Mouse (Mus musculus): ENCODE results near the gene H2-T3.
"Not testable (repeated sequence)": the region's sequence is repeated elsewhere in the genome, so short reads cannot be mapped to it uniquely, and the experiment has no call there.

DNA sequence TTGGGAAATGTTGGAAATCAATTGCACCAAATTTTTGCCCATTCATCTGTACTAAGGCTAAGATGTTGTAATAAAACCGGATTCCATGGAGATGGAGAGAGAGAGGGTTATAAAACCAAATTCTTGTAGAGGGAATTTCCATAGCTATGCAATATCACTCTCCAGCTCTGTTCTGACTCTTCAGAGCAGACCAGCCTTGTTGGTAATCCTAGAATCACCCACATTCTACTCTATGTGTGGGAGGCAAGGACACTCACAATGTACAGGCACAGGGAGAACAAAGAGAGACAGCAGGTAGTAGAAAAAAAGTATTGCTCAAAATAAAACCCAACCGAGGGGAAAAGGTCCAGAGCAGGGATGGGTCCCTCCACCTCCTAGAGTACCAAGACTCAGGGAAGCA is 14.0 kb downstream of the H2-T3 start:
- not testable (repeated sequence) for TF ChIP-seq GATA1, TAL1 (IDR thresholded peaks at IDR 0.05; ENCODE audit: low read length)
